ENCODE assay signal across 8 mouse cellular contexts in genomic region chr10:81317273-81317672, GRCm38 (mm10). TPM values are rescaled to one million over a fixed set of nuclear protein-coding genes. Genes with fewer than 3 reads are reported as not detected.
DNase-seq lines count a peak whose midpoint lies in the region; ATAC-seq and TF ChIP-seq lines count a peak whose summit lies in the region.

No protein-coding gene starts in this region.

- no peak for TF ChIP-seq CTCF in heart, postnatal 0 days (IDR thresholded peaks at IDR 0.05; ENCODE audit: low read depth)

- peaks cover 52% of the 10 kb centered on the region for H3K36me3 ChIP-seq in heart, embryonic 10.5 days
- peaks cover 55% of the 10 kb centered on the region for H3K36me3 ChIP-seq in heart, postnatal 0 days (replicated peaks; ENCODE audit: control insufficient read depth, insufficient read depth, low read length)
- peaks cover 13% of the 10 kb centered on the region for H3K36me3 ChIP-seq in limb, embryonic 11.5 days (ENCODE audit: control insufficient read depth, insufficient read depth, low read length)
- peaks cover 66% of the 10 kb centered on the region for H3K36me3 ChIP-seq in midbrain, embryonic 13.5 days

- peak overlapping the region; percentile 75; the same call in 1 of the 2 replicates for H3K27ac ChIP-seq in heart, embryonic 10.5 days
- no peak overlapping the region for H3K27ac ChIP-seq in heart, postnatal 0 days (ENCODE audit: low read depth)
- H3K27ac ChIP-seq in limb, embryonic 11.5 days (replicated peaks; ENCODE audit: low read depth, low read length): no peak overlapping the region
- no peak overlapping the region for H3K27ac ChIP-seq in midbrain, embryonic 13.5 days

- peak overlapping the region; percentile 49 for H3K4me3 ChIP-seq in heart, embryonic 10.5 days
- H3K4me3 ChIP-seq in heart, postnatal 0 days (ENCODE audit: low read depth, low read length): no peak overlapping the region
- peak overlapping the region; percentile 10; the same call in 1 of the 2 replicates for H3K4me3 ChIP-seq in limb, embryonic 11.5 days (ENCODE audit: low read depth, low read length)
- H3K4me3 ChIP-seq in midbrain, embryonic 13.5 days (replicated peaks): no peak overlapping the region

- peak; percentile 89 for DNase-seq in heart, embryonic 10.5 days (ENCODE audit: low spot score)
- DNase-seq in heart, adult 18-20 months: no peak
- peak; percentile 90 for DNase-seq in adrenal gland, adult 2 months
- no peak for DNase-seq in heart, postnatal 0 days (ENCODE audit: low spot score)
- DNase-seq in limb, embryonic 11.5 days (ENCODE audit: low spot score): peak; percentile 49

- peaks cover 61% of the 10 kb centered on the region for H3K4me1 ChIP-seq in heart, embryonic 10.5 days
- H3K4me1 ChIP-seq in heart, postnatal 0 days (ENCODE audit: control insufficient read depth, insufficient read depth): peaks cover 19% of the 10 kb centered on the region
- H3K4me1 ChIP-seq in limb, embryonic 11.5 days (ENCODE audit: control insufficient read depth, insufficient read depth, low read length): peaks cover 30% of the 10 kb centered on the region
- H3K4me1 ChIP-seq in midbrain, embryonic 13.5 days (replicated peaks): peaks cover 33% of the 10 kb centered on the region

- ATAC-seq in heart, postnatal 0 days (ENCODE audit: insufficient read depth, low read depth): no peak
- ATAC-seq in limb, embryonic 11.5 days (ENCODE audit: insufficient number of reproducible peaks, low FRiP score, low TSS enrichment, low read depth): no peak
- ATAC-seq in midbrain, embryonic 13.5 days: no peak
- no peak for ATAC-seq in activated CD4-positive, CD25-positive, alpha-beta regulatory T cell, adult 4 months
- no peak for ATAC-seq in cerebellum, adult (ENCODE audit: insufficient number of reproducible peaks, low FRiP score, low TSS enrichment)

- no peak for TF ChIP-seq EP300 in heart, postnatal 0 days (IDR thresholded peaks at IDR 0.05; ENCODE audit: low read depth)

- H3K27me3 ChIP-seq in heart, embryonic 10.5 days (ENCODE audit: insufficient read depth, poor library complexity, severe bottlenecking): no peaks in the 10 kb centered on the region
- H3K27me3 ChIP-seq in heart, postnatal 0 days (ENCODE audit: control insufficient read depth, insufficient read depth, low read length): no peaks in the 10 kb centered on the region
- no peaks in the 10 kb centered on the region for H3K27me3 ChIP-seq in limb, embryonic 11.5 days (ENCODE audit: control insufficient read depth, insufficient read depth, low read length)
- no peaks in the 10 kb centered on the region for H3K27me3 ChIP-seq in midbrain, embryonic 13.5 days

- H3K9me3 ChIP-seq in heart, embryonic 10.5 days: no peaks in the 10 kb centered on the region
- H3K9me3 ChIP-seq in heart, postnatal 0 days (replicated peaks; ENCODE audit: control insufficient read depth, low read length): no peaks in the 10 kb centered on the region
- no peaks in the 10 kb centered on the region for H3K9me3 ChIP-seq in limb, embryonic 11.5 days (ENCODE audit: control insufficient read depth, low read length)
- no peaks in the 10 kb centered on the region for H3K9me3 ChIP-seq in midbrain, embryonic 13.5 days

- H3K4me2 ChIP-seq in heart, postnatal 0 days (ENCODE audit: low read depth, low read length): peak overlapping the region; percentile 47
- H3K4me2 ChIP-seq in limb, embryonic 11.5 days (ENCODE audit: low read depth, severe bottlenecking): peak overlapping the region; percentile 13; the same call in 1 of the 2 replicates
- H3K4me2 ChIP-seq in midbrain, embryonic 13.5 days (replicated peaks): peak overlapping the region; percentile 17; the same call in 1 of the 2 replicates

- peak overlapping the region; percentile 17; the same call in 1 of the 2 replicates for H3K9ac ChIP-seq in heart, postnatal 0 days (replicated peaks; ENCODE audit: low read depth, low read length)
- H3K9ac ChIP-seq in limb, embryonic 11.5 days (ENCODE audit: low read length): peak overlapping the region; percentile 47
- no peak overlapping the region; the same call in 1 of the 2 replicates for H3K9ac ChIP-seq in midbrain, embryonic 13.5 days (replicated peaks)

- WGBS in heart, embryonic 10.5 days: 16% methylated on average over 20 of the region's 20 CpGs
- 31% methylated on average over 20 of the region's 20 CpGs for WGBS in heart, postnatal 0 days
- WGBS in limb, embryonic 11.5 days: 13% methylated on average over 20 of the region's 20 CpGs
- 12% methylated on average over 20 of the region's 20 CpGs for WGBS in midbrain, embryonic 13.5 days

RNA-seq across cellular contexts. Expression of gene Cactin, which starts 3.6 kb away (rescaled TPM):
- 37.2 and 51.6 TPM in 2 replicates for polyA plus RNA-seq in heart, embryonic 10.5 days (2016; fragmentation: Nextera tagmentation; extraction: Ambion mirVana)
- total RNA-seq in heart, adult 18-20 months (2021): 10 to 100 TPM; 14.6 to 15.8 TPM
- 10 to 100 TPM; 32.6 to 40.3 TPM for total RNA-seq in adrenal gland, adult 2 months (2021)
- polyA plus RNA-seq in adrenal gland, adult 2 months (2012; rRNA removed): 35.5 and 37.4 TPM in 2 replicates
- total RNA-seq in heart, postnatal 0 days (2014; rRNA removed; ENCODE audit: low replicate concordance): 14.3 and 14.9 TPM in 2 replicates
- polyA plus RNA-seq in heart, postnatal 0 days (2015; fragmentation: Nextera tagmentation; extraction: Ambion mirVana): 12.8 and 13.7 TPM in 2 replicates
- 35.9 and 40.0 TPM in 2 replicates for polyA plus RNA-seq in limb, embryonic 11.5 days (2014; fragmentation: Nextera tagmentation; extraction: Ambion mirVana)
- polyA plus RNA-seq in midbrain, embryonic 13.5 days (2015; fragmentation: Nextera tagmentation; extraction: Ambion mirVana): 35.5 and 35.8 TPM in 2 replicates
- 1 to 10 TPM; 5.1 to 5.7 TPM for polyA plus RNA-seq in activated CD4-positive, CD25-positive, alpha-beta regulatory T cell, adult 4 months (2017; shearing (Covaris generic))

RNA-seq across cellular contexts. Expression of gene Tbxa2r, which starts 11.3 kb away (rescaled TPM):
- 10.8 and 15.6 TPM in 2 replicates for polyA plus RNA-seq in heart, embryonic 10.5 days (2016; fragmentation: Nextera tagmentation; extraction: Ambion mirVana)
- total RNA-seq in heart, adult 18-20 months (2021): 1 to 10 TPM; 2.5 to 2.7 TPM
- total RNA-seq in adrenal gland, adult 2 months (2021): 10 to 100 TPM; 33.2 to 45.4 TPM
- 137 and 154 TPM in 2 replicates for polyA plus RNA-seq in adrenal gland, adult 2 months (2012; rRNA removed)
- 4.7 and 10.5 TPM in 2 replicates for total RNA-seq in heart, postnatal 0 days (2014; rRNA removed; ENCODE audit: low replicate concordance)
- polyA plus RNA-seq in heart, postnatal 0 days (2015; fragmentation: Nextera tagmentation; extraction: Ambion mirVana): 6.3 and 7.0 TPM in 2 replicates
- 1.7 and 1.8 TPM in 2 replicates for polyA plus RNA-seq in limb, embryonic 11.5 days (2014; fragmentation: Nextera tagmentation; extraction: Ambion mirVana)
- polyA plus RNA-seq in midbrain, embryonic 13.5 days (2015; fragmentation: Nextera tagmentation; extraction: Ambion mirVana): 4.7 and 4.9 TPM in 2 replicates
- 10 to 100 TPM; 20.9 to 21.4 TPM for polyA plus RNA-seq in activated CD4-positive, CD25-positive, alpha-beta regulatory T cell, adult 4 months (2017; shearing (Covaris generic))

RNA-seq across cellular contexts. Expression of gene Pip5k1c, which starts 24.5 kb away (rescaled TPM):
- polyA plus RNA-seq in heart, embryonic 10.5 days (2016; fragmentation: Nextera tagmentation; extraction: Ambion mirVana): 42.6 and 55.9 TPM in 2 replicates
- total RNA-seq in heart, adult 18-20 months (2021): 10 to 100 TPM; 23.1 to 25.6 TPM
- total RNA-seq in adrenal gland, adult 2 months (2021): 10 to 100 TPM; 34.3 to 44.6 TPM
- polyA plus RNA-seq in adrenal gland, adult 2 months (2012; rRNA removed): 71.0 and 72.8 TPM in 2 replicates
- total RNA-seq in heart, postnatal 0 days (2014; rRNA removed; ENCODE audit: low replicate concordance): 38.5 and 44.3 TPM in 2 replicates
- 20.9 and 21.4 TPM in 2 replicates for polyA plus RNA-seq in heart, postnatal 0 days (2015; fragmentation: Nextera tagmentation; extraction: Ambion mirVana)
- polyA plus RNA-seq in limb, embryonic 11.5 days (2014; fragmentation: Nextera tagmentation; extraction: Ambion mirVana): 49.0 and 60.6 TPM in 2 replicates
- 92.8 and 99.6 TPM in 2 replicates for polyA plus RNA-seq in midbrain, embryonic 13.5 days (2015; fragmentation: Nextera tagmentation; extraction: Ambion mirVana)
- 10 to 100 TPM; 11.1 to 16.9 TPM for polyA plus RNA-seq in activated CD4-positive, CD25-positive, alpha-beta regulatory T cell, adult 4 months (2017; shearing (Covaris generic))

RNA-seq across cellular contexts. Expression of gene Gipc3, which starts 25.8 kb away (rescaled TPM):
- not detected in 2 replicates for polyA plus RNA-seq in heart, embryonic 10.5 days (2016; fragmentation: Nextera tagmentation; extraction: Ambion mirVana)
- total RNA-seq in heart, adult 18-20 months (2021): 1 to 10 TPM; 3.4 to 4.7 TPM
- 10 to 100 TPM in 1 of 2 experiments, 1 to 10 TPM in 1; 2.9 to 10.3 TPM for total RNA-seq in adrenal gland, adult 2 months (2021)
- 2.8 and 3.2 TPM in 2 replicates for polyA plus RNA-seq in adrenal gland, adult 2 months (2012; rRNA removed)
- 0.08 and 0.12 TPM in 2 replicates for total RNA-seq in heart, postnatal 0 days (2014; rRNA removed; ENCODE audit: low replicate concordance)
- polyA plus RNA-seq in heart, postnatal 0 days (2015; fragmentation: Nextera tagmentation; extraction: Ambion mirVana): 0.16 and 0.21 TPM in 2 replicates
- not detected in 2 replicates for polyA plus RNA-seq in limb, embryonic 11.5 days (2014; fragmentation: Nextera tagmentation; extraction: Ambion mirVana)
- polyA plus RNA-seq in midbrain, embryonic 13.5 days (2015; fragmentation: Nextera tagmentation; extraction: Ambion mirVana): not detected in 2 replicates
- not detected for polyA plus RNA-seq in activated CD4-positive, CD25-positive, alpha-beta regulatory T cell, adult 4 months (2017; shearing (Covaris generic))

RNA-seq across cellular contexts. Expression of gene Tjp3, which starts 25.9 kb away (rescaled TPM):
- polyA plus RNA-seq in heart, embryonic 10.5 days (2016; fragmentation: Nextera tagmentation; extraction: Ambion mirVana): 1.8 and 4.4 TPM in 2 replicates
- total RNA-seq in heart, adult 18-20 months (2021): under 1 TPM in 1 of 2 experiments, not detected in 1; 0.87 TPM
- total RNA-seq in adrenal gland, adult 2 months (2021): under 1 TPM; 0.41 to 0.92 TPM
- 0.52 and 0.72 TPM in 2 replicates for polyA plus RNA-seq in adrenal gland, adult 2 months (2012; rRNA removed)
- 0.12 and 2.3 TPM in 2 replicates for total RNA-seq in heart, postnatal 0 days (2014; rRNA removed; ENCODE audit: low replicate concordance)
- 0.51 and 0.62 TPM in 2 replicates for polyA plus RNA-seq in heart, postnatal 0 days (2015; fragmentation: Nextera tagmentation; extraction: Ambion mirVana)
- 2.0 TPM in 2 replicates for polyA plus RNA-seq in limb, embryonic 11.5 days (2014; fragmentation: Nextera tagmentation; extraction: Ambion mirVana)
- polyA plus RNA-seq in midbrain, embryonic 13.5 days (2015; fragmentation: Nextera tagmentation; extraction: Ambion mirVana): 4.9 and 5.5 TPM in 2 replicates
- 1 to 10 TPM; 2.4 to 3.1 TPM for polyA plus RNA-seq in activated CD4-positive, CD25-positive, alpha-beta regulatory T cell, adult 4 months (2017; shearing (Covaris generic))

Comparison
In these comparisons a context has a peak if more than half of its experiments do, and no peak if none do; other contexts are left out.
1. DNase-seq: peak in heart, embryonic 10.5 days (single experiment), adrenal gland, adult 2 months (single experiment) and limb, embryonic 11.5 days (single experiment); none in heart, adult 18-20 months (0 of 2) and heart, postnatal 0 days (single experiment).
2. H3K4me3 ChIP-seq: peak in heart, embryonic 10.5 days (single experiment) and limb, embryonic 11.5 days (single experiment); none in heart, postnatal 0 days (single experiment) and midbrain, embryonic 13.5 days (single experiment).
3. Peak in every context shown above with its lines, with median percentiles within 50 percentile points of each other: H3K4me2 ChIP-seq.